Mouse (Mus musculus): ENCODE data around the gene Cachd1.
A peak's percentile ranks its signal among the peaks of the same experiment; 100 is the strongest.

The Cachd1 gene

DNA sequence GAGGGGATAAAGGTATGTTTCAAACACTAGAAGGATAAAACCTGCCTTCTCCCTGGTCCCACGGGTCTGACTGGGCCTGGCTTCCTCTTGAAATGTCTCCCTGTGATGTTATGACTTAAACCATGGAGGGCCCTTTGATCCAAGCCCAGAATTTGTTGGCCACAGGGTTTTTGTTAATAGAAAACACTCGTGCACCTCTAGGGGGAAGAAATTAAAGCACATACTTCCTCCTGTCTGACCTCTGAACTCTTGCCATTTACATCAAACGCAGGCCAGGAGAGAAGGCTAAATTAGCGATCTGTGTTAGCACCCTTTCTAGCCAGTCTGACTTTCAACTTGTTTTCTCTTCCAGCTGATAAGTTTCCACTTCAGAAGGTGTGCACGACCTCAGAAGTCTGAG lies 19.0 kb downstream of the Cachd1 start:
- no peak for DNase-seq

DNA sequence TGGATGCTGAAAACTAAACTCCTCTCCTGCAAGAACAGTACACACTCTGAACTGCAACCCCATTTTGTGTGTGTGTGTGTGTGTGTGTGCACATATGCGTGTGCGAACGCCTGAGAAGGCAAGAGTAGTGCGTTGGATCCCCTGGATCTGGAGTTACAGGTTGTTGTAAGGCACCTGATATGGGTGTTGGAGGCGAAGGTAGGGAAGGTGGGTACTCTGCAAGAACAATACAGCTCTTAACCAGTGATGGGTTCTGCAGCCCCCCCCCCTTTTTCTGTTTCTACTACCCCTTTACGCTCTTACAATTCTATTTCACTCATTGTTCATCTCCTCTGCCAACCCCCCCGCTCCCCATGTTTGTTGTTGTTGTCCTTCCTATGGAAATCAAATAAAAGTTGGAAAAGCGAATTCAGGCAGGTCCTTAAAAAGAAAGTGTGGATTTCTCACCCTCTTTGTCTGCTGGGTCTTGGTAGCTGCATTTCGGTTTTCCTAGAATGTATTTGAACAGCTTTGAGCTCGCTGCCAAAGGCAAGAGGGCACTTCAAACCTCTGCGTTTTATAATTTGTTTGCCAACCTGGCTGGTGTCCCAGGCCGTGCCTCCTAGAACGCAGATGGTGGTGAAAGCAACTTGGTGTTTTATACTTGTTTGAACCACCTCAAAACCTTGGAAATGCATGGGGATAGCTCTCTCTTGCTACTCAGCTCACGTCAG lies 24.4 kb downstream of the Cachd1 start:
- no peak for DNase-seq

DNA sequence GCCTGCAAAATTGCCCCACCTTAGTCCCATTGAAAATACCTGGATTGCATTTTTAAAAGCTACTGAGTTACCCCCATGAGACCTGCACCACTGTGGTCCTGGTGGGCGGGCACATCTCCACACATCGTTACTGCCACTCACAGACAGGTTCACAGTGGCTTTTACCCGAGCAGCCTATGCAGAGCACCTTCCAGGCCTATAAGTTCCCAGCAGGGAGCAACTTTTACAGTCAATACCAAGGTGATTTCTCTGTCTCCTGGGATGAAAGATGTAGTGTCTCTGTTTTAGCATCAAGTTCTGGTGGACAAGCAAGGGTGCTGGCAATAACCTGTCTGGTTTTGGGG lies 24.9 kb downstream of the Cachd1 start:
- DNase-seq, result no peak

DNA sequence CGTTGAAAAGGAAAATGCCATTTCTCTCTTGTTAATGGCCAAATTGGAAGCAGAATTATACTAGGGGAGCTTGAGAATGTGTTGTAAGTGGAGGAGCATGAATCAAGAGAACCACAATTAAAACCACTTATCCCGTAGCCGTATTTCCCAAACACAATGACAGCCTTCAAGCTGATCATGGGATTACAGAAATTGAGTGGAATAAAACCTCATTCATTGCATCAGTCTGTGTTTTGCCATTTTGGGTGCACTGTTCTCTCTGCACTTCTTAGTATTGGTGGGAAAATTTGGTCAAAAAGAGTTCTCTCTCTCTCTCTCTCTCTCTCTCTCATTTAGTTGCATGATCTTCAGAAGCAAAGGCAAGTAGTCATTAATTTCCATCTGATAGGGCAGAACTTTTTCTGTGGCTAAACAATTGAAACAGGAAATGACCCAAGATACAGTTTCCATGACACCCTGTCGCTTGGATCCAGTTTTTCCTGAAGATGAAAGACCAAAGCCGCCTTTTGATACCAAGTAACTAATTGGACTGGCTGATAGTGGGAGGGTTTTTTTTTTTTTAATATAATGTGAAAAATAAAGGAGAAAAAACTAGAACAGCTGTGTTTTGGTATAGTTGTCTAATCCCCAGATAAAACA lies 34.7 kb downstream of the Cachd1 start:
- no peak for DNase-seq

DNA sequence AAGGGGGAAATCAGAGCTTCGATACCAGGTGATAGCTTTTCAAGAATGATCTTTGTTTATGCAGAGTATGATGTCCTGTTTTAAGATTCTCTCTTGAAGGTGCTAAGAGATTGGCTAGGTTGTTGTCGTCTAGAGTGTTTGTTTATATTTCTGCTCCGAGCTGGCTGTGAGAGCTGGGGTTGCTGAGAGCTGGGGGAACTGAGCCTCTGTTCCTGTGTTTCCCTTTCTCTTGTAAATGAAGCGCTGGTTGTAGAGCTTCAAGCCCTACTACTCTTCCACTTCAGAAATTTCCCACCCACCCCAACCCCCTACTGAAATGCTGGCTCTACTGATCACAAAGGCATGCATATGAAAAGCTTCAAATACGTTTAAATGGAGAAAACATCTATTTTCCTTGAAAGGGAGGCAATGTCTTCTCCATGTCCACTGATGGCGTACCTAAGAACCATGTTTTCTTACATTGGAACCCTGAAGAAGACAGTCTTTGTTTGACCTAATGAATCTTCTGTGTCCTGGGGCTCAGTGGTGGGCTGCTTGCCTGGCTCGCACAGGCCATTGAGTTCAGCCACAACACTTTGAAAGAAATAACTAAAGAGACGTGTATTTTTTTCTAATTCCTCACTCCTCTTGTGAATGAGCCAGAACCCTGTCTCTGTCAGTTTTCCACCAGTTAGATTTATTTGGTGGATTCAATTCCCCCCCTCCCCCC lies 35.5 kb downstream of the Cachd1 start:
- no peak for DNase-seq

DNA sequence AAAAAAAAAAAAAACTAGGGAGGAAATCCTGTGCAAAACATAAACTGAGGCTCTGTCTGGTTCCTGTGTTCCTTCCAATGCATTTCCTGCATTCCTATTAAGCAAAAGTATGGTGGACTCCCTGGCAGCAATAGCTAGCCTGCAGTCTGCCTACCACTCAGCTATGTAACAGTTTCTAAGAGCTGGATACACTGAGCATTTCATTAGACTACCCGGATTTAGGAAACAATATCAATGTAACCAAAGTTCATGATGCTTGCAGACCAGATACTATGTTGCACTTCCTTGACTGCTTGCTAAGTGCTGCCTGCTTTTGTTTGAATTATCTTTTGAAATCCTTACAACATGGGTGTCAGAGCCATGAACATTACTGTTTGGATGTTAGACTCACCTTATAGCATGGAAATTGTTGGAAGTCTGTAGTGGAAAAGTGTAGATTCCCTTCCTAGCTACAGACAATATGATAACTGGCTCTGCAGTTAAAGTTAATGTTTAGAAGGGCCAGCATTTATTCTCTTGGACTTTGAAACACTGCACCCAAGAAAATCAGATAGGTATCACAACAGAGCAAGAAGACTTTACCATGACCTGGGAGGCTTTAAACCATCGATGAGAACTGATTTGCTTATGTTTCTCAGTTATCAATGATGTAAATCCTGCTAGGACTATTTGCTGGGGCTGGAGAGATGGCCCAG lies 37.4 kb downstream of the Cachd1 start:
- DNase-seq, result no peak

DNA sequence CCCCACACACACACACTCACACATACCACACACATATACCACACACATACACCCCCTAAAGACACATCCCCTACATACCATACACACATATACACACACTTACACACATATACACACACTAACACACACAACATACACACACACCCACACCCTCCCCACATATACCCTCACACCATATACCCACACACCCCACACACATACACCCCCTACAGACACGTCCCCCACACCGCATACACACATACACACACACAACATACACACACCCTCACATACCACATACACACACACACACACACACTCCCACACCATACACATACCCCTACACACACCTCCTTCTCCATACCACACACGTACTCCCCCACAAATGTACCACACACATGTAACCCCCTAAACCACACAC lies 42.8 kb downstream of the Cachd1 start:
- DNase-seq, result no peak

DNA sequence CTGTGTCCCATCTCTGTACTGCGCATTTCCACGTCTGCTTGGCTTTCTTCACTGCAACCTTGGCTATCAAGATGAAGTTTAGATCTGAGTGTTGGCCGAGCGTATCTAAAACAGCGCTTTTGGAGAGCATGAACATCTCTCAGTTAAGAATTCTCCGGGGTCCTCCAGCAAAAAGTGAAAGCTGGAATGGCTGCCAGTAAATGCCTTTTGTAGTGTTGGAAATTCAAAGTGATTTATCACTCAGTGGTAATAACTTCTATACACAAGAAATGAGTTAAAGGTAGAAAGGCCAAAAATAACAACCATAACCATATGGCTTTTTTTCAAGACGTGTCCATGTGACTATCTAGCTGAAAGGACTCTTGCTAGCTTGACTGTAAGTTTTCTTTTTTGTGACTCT lies 46.1 kb downstream of the Cachd1 start:
- no peak for DNase-seq

DNA sequence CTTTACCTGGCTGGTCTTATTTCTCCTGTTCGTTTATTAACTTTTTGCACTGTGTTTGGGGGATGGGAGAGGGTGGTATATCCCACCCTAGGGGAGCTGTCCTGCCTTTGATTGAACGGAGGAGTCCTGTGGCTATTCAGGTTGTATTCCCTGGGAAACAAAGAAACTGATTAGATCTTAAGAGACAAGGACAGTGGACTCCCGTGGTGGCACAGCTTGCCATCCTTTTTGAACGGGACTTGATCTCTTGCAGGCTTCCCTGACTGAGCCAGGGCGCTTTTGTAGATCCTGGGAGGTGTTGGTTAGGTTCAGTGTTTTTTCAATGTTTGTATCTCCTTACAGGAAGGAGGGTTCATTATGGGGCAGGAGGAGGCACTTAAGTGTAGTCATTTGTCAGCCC lies 50.9 kb downstream of the Cachd1 start:
- DNase-seq, result no peak

DNA sequence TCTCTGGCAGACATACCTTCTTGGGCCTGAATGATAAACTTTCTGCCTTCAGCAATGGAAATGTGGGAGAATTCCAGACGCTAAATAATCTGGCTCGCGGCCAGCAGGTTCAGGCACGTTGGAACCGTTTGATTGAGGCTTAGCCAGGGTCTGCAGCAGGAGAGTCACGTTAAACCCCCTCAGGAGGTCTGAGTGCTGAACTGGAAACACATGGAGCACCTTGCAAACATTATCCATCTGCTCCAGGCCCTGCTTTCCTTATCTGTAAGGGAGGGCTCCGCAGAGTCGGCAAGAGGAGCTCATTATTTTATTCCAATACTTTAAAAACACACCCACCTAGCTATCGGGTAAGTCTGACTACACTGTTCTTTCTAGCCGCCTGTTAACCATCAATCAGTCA lies 52.3 kb downstream of the Cachd1 start:
- peak; percentile 42 for DNase-seq

DNA sequence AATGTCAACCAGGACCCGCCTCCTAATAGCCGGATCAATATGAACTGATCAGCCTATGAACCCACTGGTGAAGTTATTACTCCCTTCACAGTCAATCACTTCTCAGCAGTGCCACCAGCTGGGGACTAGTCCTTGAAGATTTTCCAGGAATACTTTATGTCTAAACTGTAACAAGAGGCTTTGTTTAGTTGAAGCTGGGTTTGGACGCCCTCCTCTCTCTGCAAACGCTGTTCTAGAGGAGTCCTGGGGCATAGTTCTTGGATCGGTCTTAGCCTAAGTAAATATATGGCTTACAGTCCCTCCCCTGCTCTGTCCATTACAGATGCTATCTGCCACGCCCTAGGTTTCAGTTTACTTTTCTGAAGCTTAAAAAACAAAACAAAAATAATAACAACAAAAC lies 60.7 kb downstream of the Cachd1 start:
- no peak for DNase-seq

DNA sequence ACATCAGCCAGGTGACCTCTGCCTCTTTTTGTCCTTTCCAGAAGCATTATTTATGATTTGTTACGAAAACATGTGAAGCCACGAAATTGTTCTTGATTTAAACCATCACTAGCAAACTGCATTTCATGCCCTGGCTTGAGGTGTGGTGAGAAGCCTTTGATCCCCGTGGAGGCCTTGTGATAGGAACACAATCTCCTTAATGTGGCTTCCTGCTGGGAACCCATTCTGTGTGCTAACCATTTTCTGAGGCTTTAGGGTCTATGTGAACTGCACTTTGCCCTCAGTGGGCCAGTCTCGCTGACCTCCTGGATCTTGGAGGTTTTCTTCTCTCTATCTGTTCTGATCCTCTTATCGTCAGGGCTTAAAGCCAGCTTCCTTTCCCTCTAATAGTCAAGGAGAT lies 66.2 kb downstream of the Cachd1 start:
- no peak for DNase-seq

DNA sequence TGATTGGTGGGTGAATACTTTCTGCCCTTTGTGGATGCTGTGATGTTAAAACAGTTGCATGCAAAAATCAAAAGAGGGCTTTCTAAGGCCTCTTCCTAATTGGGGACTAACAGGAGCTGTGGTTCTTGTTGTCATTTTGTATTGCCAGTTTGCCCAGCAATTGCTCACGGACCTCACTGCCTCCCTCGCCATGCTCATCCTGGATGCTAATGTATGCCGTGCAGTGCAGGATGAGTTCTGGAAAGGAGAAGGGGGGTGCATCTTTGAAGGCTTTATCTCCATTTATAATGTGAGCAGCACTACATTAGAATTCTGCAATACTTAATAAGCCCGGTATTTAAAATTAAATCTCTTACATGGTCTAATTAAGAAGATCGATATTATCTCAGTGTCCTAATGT lies 66.6 kb downstream of the Cachd1 start:
- no peak for DNase-seq

DNA sequence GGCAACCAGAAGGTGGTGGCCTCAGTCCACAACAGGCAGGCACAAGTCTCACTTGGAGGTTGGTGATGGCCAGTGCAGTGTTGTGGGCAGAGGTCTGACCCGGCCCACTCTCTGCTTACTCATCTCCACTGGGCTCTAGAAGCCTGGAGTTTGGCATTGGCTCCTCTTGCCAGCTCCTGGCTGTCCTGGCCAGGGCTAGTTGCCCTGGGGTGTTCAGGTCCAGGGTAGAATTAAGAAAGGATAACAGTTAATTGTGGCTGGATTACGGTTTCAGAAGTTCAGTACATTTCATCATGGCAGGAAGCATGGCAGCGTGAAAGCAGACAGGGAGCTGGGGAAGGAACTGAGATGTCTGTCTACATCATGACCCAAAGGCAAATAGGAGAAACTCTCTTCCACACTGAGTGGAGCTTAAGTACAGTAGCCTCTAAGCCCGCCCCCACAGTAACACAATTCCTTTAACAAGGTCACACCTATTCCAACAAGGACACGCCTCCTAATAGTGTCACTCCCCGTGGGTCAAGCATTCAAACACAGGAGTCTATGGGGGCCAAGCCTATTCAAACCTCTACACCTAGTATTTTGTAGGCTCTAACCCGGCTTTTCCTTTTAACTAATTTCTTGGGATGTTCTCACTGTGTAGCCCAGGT lies 74.5 kb downstream of the Cachd1 start:
- no peak for DNase-seq

DNA sequence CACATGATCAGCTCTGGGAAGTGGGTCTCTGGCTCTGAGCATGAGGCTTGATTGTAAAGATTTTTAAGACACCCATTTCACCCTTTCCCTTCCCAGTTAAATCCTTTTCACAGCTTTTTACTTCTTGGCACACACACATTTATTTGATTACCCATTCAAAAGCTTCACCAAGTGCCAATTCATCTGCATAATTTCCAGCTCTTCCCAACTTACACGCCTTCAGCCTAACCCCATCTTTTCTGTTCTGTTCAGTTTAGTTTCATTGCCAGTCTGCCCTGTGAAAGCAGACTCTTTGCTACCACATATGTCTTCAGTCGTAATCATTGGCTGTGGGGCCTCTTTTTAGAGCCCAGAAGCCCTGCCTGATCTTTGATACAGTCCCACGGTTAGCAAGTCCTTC lies 76.0 kb downstream of the Cachd1 start:
- no peak for DNase-seq

DNA sequence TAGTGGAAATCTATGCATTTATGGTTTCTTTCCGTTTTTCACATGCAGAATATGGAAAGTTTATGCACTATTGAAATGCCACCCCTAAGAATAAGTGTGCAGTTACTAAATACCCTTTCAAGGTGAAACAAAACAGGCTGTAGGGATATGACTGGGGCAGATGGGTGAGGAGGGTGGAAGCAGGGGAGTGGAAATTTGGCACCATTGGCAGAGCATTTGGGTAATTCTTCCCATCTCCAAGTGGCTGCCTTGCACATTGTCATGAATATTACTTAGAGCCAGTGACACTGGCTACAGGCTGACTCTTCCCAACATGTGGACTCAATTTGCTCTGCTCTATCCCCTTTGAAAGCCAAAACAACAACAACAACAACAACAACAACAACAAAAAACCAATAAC lies 77.0 kb downstream of the Cachd1 start:
- DNase-seq, result no peak

DNA sequence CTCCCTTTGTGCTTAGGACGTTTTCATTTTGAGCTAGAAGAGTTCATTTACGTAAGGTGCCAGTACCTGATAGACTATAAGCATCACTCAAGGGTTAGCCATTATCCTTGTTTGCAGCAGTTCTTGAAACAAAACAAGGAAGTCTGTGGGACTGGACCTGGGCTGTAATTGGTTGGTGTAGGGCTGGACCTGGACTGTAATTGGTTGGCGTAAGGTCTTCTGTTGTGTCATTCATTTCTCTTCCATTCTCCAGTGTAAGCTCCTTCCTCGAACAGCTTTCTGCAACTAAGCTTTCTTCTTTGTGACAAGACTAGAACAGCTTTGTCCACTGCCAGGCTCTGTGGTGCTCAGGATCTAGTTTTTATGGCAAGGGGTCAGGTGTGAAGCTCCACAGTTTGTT lies 78.9 kb downstream of the Cachd1 start:
- no peak for DNase-seq

DNA sequence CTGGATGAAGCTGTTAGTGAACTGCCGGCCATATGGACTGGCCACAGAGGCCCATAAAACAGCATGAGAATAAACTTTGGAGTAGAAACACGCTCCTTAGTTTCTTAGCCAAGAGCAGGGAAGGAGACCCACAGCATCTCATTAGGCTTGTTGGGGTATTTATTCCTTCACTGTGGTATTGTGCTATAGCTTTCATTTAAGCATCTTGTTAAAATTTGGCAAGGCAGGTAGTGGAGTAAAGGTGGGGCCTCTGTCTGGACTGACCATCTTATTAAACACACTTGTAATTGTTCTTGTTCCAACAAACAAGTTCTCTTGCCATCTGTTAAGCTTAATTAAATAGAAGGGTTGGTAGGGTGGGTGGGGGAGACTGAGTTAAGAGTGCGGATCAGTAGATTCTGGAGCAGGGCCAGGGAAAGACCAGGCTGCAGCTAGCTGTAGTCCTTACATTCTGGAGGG lies 81.0 kb downstream of the Cachd1 start:
- no peak for DNase-seq

DNA sequence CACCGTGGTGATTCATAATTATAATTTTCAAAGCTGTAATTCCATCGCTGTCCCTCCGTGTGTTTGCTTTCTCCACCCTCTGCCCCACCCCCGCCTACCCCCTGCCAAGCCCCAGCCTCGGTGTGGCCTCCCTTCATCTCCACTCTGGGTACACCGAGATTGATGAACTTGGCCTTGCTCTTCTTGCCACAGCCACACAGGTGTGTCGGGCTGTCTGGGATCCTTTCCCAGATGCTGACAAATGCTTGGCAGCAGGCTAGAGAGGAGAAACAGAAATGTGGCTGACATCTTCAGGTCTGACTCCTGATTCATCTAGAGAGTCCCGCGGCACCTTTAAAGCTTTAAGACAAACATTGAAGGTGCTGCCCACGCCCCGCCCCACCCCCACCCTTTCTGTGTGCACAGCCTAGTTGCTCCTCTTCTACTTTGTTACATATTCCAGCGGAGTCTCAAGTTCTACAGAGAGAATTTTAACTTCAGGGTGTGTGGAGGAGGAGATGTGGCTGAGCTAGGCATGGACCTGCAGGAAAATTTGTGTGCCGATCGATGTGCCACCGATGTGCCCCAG lies 87.5 kb downstream of the Cachd1 start:
- peak; percentile 7 for DNase-seq

DNA sequence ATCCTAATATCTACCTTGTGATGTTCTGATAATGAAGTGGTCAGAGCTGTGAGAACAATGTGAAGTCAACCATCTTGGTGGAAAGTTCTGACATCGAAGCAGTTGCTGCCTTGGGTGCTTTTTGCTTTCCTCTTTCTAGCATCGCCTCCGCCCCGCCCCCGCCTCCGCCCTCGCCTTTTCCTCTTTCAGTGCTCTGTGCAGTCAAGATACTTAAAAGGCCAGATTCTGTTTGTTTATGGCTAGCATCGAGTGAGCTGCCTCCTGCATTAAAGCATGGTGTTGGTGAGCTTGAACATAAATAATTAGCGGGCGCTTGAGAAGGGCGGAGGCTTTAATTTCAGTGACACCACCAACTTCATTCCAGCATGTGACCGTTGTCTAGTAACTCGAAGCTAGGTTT lies 88.9 kb downstream of the Cachd1 start:
- DNase-seq, result peak; percentile 10

DNA sequence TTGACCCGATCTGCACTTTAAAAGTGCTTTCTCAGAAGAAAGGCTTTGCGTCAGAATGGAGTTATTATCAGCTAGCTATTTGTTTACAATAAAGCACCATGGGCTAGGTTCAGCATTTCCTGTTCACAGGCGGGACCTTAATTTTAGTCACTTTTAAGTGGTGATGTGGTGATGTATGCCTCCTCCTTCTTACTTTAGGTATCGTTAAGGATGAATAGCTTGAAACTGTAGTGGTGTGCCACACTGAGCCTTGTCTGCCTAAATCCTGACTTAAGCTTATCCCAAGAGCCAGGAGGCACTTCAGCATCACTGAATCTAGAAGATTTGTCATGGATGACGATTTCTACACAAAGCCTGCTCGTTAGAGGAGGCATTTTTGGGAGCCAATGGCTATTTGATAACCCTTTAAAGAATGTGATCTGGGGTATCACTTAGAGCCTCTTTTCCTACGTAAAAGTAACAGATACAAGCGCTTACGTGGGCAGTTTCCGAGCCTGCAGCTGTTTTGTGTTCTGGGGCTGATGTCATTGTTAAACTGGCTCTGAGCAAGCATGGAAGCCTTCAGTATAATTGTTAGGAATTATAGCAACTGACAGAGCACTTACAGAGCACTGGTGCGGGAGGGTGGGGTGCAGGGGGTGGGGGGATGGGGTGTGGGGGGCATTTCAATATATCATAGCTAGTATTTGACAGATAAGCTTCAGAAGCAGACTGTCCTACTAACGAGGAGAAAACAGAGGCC lies 89.7 kb downstream of the Cachd1 start:
- no peak for DNase-seq

DNA sequence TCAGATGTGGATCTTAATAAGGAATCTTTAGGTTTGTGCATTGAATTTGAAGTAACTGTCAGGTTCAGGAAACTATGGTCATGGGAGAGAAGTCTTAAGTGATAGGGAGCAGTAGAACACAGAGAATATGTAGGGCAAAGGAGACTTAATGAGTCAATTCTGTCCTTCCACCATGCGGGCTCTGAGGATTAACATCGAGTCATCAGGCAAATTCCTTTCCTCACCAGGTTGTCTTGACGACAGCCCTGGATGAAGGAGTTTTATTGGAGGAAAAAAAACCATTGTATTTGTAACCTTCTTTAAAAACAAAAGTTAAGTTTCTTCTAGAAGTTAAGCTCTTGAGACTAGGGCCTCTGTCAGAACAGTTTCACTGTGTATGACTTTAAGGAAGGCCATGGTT lies 100.9 kb downstream of the Cachd1 start:
- no peak for DNase-seq

Measured in liver (tissue).